Mouse (Mus musculus) gastrocnemius, adult 8-10 months (tissue): Measurements from ENCODE around the gene Reln. TPM values are rescaled to one million over a fixed set of nuclear protein-coding genes. Genes with fewer than 3 reads are reported as not detected.

Experiments used
- DNase-seq, 2 experiments: peaks; one replicate each; pipeline ENCODE4 v3.0.0; 2022; ENCODE audit warnings: low spot score in 2 of 2
- total RNA-seq, 4 experiments: library from RNA; stranded (reverse); gene quantifications; 2 replicates each; pipeline ENCODE4 v1.2.4; 2022

The Reln gene
- total RNA-seq, 4 experiments from 2014 or later, result 1.3 to 4.9 (median 2.4) TPM

DNA sequence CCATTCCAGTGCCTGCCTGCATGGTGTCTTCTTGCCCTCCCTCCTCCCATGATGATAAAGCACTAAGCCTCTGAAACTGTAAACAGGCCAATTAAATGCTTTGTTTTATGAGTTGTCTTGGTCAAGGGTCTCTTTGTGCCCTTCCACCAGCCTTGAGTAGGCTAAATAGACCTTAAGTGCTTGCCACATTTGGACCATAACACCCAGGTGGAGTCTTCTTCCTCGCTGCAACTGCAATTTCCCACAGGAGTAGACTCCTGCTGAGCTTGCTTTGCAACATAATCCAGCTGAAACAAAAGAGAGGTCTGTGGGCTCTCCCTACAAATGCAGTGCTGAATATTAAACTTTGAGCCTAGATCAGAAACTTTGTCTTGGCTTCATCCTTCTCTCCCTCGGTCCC lies 35.5 kb downstream of the Reln start:
- DNase-seq, result no peak

DNA sequence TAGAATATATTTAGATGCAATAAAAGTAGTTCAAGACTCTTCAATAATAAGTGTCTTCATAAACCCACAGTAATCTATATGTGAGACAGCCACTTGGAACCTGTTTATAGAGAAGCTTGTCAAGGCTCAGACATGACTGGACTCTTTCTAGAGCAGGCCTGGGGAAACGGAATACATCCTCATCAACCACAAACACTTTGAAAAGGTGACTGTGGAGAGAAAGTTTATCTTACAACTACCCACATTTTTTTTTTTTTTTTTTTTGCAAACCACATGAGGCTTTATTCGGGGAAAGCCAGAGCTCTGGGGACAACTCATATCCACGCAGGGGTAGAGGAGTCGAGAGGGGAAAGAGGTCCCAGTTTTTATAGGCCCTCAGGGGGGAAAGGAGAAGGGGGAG lies 36.6 kb downstream of the Reln start:
- DNase-seq, result no peak

- no peak for DNase-seq
Observed at GRCm38 (mm10) chr5:22307072-22307471, 37.4 kb downstream of the Reln start.

- no peak for DNase-seq
Observed at GRCm38 (mm10) chr5:22303709-22304108, 40.8 kb downstream of the Reln start.

- peak in 1 of 2 experiments; percentile 20 for DNase-seq
Observed at GRCm38 (mm10) chr5:22302309-22302708, 42.2 kb downstream of the Reln start.

- DNase-seq, result no peak
Observed at GRCm38 (mm10) chr5:22300788-22301187, 43.7 kb downstream of the Reln start.

DNA sequence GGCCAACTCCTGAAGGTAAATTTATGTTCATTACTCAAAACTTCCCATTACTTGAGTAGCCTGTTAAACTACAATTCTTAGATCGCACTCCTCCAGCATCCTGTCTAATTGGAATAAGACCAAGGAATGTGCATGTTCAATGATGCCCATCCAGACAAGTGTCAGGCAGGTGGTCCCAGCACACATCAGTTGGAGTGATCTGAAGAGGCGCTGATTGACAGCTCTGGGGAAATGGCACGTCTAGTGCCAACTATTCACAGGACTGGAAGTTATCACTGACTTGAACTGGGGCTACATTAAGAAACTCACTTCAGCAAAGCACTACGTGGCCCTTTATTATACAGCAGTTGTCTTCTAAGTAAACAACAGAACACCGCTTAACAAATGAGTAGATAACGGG lies 44.5 kb downstream of the Reln start:
- no peak for DNase-seq

DNA sequence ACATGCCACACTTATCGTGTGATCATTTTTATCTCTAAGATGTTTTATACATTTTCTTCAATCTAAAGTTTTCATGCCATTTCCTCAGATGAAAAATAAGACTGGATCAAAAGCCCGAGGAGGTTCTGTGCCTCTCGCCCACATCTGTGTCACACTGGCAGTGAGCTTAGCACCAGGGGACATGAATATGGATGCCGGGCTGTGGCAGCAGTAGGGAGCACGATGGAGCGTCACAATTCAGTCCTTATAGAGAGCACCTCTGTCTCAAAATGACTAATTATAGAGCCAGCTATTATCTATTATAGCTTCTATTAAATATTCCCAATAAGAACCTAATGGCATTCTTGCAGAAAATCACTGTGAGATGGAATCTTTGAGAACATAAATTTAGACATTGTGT lies 49.3 kb downstream of the Reln start:
- no peak for DNase-seq

GRCm38 (mm10) chr5:22291409-22291808 lies 53.1 kb downstream of the Reln start:
- no peak for DNase-seq

GRCm38 (mm10) chr5:22285396-22285795 lies 59.1 kb downstream of the Reln start:
- DNase-seq, result no peak

GRCm38 (mm10) chr5:22282141-22282665 lies 62.3 kb downstream of the Reln start:
- DNase-seq, result no peak

- no peak for DNase-seq
Observed at GRCm38 (mm10) chr5:22280534-22281164, 63.9 kb downstream of the Reln start.

DNA sequence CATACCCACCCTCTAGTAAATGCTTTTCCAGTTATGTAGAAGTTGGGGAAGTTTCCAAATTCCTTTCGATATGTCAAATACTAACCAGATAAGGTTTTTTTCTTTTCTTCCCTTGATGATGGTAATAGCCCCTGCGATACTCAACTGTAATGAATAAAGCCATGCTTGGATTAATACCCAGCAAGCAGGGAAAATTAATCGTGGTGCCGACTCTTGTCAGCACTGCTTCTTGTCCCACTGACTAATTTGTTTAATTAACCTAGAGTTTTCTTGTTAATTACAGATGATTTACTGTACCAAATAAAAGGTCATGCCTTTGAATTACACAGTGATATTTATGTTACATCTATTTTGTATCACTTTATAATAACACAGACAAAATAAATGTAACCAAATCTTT lies 65.3 kb downstream of the Reln start:
- no peak for DNase-seq

DNA sequence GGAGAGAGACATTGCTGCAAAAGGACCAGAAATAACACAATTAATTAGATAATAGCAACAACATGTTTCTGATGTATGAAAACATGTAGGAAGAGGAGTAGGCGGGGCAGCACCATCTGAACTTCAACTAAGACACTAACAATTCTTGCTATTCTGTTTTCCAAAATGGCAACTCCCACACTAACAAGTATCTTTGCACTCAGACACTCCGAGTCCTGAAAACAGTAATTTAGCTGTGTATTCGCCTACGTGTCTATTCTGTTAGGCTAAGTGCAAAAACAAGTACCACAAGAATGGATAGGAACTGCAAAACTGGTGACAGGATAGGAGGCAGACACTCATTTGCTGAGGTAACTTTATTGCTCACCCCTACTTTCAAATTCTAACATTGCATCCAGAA lies 70.4 kb downstream of the Reln start:
- no peak for DNase-seq

- DNase-seq, result no peak
Observed at GRCm38 (mm10) chr5:22266489-22267301, 77.8 kb downstream of the Reln start.

DNA sequence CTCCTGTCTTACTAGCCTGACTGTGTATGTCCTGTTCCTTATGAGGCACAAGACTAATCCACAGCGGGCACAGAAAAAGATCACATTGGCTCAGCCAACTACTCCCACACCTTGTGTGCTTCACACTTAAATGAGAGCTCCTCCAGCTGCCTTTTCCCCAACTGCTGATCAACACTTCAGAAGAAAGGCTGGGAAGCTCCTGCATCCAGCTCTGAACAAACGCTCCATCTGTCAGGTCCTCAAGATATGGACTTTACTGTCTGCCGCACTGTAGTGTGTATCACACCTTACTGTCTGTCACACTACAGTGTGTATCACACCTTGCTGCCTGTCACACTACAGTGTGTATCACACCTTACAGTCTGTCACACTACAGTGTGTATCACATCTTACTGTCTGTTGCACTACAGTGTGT lies 82.1 kb downstream of the Reln start:
- no peak for DNase-seq

DNA sequence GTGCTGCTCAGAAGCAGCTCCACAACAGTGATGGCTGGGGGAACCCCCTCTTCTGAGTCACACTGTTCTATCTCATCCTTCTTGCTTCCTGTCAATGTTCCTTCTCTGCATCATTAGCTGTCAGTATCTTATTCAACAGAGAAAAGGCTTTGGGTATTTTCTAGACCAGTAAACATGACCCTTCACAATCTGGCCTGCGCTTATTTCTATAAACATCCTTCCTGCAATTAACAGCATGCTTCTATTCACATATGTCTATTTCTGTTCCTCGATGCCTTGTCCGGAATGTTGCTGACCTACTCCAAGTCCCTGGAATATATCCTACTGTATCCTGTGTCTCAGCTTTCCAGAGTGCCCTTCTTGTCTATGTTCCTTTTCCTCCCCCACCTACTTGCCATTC lies 89.2 kb downstream of the Reln start:
- DNase-seq, result no peak

- no peak for DNase-seq
Observed at GRCm38 (mm10) chr5:22253910-22254309, 90.6 kb downstream of the Reln start.

DNA sequence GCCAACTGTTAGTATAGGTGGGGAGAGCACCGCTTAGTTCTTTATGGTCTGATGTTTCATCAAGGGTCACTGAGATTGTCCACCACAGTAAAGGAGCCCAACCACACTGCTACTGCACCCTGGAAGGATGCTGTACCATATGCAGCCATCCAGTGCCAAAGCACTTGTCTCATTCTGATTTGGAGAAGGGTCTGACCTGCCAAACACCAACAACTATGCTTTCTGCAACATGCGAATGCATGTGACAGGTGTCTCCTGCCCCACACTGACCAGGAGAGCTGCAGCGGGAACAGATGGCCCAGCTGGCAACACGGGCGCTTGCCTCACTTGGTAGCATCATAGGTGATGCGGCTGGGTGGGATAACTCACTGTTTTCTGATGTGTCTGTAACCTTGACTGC lies 91.2 kb downstream of the Reln start:
- DNase-seq, result no peak

GRCm38 (mm10) chr5:22247850-22248249 lies 96.7 kb downstream of the Reln start:
- no peak for DNase-seq

DNA sequence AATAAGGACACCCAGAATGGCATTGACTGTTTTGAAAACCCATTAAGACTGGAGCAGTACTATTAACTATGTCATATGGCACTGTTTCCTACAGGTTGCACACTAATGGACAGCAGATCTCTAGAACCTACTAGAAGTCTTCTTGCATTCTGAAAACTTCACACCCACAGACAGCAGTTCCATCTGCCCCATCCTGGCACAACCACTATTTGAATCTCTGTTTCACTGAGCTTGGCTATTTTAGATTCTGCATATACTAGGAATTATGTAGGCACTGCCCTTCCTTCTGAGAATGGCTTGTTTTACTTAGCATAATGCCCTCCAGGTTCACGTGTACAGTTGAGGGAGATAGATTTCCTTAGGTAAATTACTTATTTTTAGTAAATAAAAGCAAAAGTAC lies 99.4 kb downstream of the Reln start:
- DNase-seq, result no peak

- DNase-seq, result no peak
Observed at GRCm38 (mm10) chr5:22243538-22243937, 101.0 kb downstream of the Reln start.

- no peak for DNase-seq
Observed at GRCm38 (mm10) chr5:22241560-22241959, 102.9 kb downstream of the Reln start.
